Mouse (Mus musculus): Measurements from ENCODE around the gene Ankle1.
"Not testable (repeated sequence)": the region's sequence is repeated elsewhere in the genome, so short reads cannot be mapped to it uniquely, and the experiment has no call there.

The Ankle1 gene

DNA sequence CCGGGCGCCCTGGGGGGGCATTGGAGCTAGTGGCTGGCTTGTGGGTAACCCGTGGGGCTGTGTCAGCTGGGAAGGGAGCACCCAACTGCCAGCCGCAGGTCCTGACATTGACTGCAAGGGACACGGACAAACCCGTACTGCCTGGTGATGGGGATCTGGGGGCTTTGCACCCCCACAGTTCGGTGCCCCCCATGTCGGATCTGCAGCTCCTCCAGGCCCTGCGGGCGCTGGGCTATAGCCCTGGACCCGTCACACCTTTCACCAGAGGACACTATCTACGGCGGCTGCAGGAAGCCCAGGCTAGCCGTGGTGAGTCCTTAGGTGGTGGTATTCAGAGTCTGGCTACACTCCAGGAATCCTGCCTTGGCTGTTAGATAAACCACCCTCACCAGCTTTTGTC lies 1.6 kb downstream of the Ankle1 start:
- DNase-seq (ENCODE audit: extremely low spot score, low spot score): peak; percentile 10

DNA sequence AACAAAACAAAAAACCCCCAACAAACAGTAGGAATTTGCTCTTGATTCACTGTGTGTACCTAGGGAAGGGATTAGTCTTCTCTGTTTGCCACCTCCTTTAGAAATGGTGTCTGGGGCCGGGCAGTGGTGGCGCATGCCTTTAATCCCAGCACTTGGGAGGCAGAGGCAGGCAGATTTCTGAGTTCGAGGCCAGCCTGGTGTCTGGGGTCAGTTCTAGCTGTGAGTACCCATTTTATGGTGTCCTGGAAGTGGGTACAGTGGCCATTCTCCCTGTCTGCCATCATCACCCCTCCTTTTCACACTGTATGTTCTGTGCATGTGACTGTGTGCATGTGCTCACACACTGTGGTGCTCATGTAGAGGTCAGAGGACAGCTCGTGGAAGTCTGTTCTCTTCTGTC lies 2.4 kb downstream of the Ankle1 start:
- peak; percentile 6 for DNase-seq (ENCODE audit: extremely low spot score, low spot score)

DNA sequence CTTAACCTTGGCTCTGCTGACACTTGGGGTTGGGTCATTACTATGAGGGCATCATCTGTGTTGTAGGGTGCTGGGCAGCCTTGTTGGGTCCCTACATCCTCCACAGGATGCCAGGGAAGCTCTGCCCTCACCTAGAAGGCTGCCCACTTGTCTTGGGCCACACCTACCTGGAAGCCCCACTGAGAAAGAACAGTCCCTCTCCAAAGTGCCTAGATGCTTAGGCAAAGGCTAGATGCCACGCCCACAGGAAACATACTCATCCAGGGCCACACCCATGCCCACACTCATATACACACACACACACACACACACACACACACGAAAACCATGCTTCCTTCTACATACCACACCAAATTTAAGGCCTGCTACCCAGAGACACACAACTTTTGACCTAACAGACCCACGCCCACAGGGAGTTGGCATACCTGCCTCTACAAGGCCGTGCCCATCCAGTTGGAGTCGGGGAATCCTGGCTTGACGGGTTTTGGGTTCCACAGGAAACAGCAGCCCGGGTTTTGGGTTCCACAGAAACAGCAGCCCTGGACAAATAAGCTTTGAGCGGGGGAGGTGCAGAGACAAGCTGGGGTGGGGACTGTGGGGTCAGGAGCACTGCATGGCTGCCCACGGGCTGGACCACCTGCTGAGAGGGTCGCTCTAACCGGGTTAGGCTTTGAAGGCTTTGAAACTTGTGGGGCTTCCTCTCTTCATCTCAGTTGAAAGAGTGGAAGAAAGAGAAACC lies 5.9 kb downstream of the Ankle1 start:
- DNase-seq (ENCODE audit: extremely low spot score, low spot score): peak; percentile 17

DNA sequence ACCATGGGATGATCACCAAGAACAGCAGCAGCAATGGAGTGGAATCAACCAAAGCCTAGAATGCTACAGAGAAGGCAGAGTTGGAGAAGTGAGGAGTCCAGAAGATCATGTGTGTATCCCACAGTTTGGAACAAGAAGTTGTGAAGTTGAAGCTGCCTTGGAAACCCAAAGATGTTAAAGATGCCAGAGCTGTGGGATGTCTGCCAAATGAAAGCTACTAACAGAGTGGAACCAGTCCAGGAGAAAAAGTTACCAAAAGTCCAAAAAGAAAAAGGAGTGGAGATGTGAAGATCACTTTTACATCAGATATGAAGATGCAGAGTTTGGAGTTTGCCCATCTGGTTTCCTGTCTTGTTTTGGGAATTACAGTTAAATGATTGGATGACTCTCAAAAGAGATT lies 16.3 kb downstream of the Ankle1 start:
- DNase-seq (ENCODE audit: extremely low spot score, low spot score): no peak

DNA sequence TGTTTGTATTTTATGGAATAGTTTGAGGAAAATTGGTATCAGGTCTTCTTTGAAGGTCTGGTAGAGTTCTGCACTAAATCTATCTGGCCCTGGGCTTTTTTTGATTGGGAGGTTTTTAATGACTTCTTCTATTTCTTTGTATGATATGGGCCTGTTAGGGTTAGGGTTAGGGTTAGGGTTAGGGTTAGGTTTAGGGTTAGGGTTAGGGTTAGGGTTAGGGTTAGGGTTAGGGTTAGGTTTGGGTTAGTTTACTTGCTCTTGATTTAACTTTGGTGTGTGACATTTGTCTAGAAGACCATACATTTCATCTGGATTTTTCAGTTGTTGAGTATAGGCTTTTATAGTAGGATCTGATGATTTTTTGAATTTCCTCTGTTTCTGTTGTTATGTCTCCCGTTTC lies 27.1 kb downstream of the Ankle1 start:
- not testable (repeated sequence) for DNase-seq (ENCODE audit: extremely low spot score, low spot score)

DNA sequence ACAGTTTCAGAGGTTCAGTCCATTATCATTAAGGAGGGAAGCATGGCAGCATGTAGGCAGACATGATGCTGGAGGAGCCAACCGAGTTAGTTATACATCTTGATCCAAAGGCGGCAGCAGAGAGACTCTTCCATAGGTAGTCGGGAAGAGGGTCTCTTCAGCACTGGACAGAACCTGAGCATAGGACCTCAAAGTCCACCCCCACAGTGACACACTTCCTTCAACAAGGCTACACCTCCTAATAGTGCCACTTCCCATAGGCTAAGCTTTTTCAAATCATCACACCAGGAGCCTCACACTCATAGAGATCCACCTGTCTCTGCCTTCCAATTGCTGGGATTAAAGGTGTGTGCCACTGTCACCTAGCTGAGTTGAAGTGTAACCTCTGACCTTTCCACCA lies 31.2 kb downstream of the Ankle1 start:
- DNase-seq (ENCODE audit: extremely low spot score, low spot score): no peak

DNA sequence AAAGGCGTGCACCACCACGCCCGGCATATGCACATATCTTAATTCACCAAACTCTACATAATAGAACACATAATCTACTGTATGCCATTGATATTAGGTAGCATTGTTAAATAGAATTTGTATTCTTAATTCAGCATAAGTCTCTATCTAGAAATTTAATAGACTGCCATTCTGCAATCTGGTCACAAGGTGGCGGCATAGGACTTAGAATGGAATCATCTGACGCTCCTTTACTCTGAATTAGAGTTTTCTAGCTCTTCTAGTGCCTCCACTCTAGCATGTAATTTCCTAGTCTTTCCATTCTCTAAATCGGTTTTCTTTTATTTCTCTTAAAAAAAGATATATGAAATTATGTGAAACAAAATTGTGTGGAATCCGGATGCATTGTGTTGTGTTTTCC lies 35.6 kb downstream of the Ankle1 start:
- peak; percentile 41 for DNase-seq (ENCODE audit: extremely low spot score, low spot score)

DNA sequence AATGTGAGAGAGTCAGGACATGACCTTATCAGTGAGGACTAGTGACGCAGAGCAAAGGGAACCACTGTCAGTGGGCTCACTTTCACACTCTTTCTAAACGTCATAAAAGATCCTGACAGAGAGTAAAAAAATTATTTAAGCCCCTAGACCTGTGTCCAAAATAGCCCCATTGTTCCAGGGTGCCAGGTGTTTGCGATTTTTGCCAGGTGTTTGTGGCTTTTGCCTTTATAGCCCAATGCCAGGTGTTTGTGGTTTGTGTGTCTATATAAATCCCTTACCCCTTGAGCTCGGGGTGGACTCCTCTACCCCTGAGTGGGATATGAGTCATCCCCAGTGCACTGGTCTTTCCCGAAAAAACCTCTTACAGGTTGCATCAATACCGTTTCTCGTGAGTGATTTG lies 39.3 kb downstream of the Ankle1 start:
- DNase-seq (ENCODE audit: extremely low spot score, low spot score): no peak

DNA sequence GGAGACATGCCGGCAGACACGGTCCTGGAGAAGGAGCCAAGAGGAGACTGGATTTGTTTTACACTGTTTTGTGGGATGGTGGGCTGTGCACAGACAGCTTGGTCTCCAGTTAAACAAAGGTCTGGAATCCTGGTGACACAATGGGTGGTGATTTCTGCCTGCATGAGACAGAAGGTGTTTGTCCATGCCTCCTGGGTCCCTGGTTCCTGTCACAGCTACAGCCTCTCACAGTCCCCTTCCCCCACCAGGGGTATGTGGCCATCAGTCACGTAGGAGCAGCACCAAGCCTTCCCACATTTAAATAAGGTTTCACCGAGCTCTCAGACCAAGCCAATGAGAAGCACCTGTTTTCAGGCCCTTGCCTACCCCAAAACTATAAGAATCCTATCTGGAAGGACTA lies 45.5 kb downstream of the Ankle1 start:
- no peak for DNase-seq (ENCODE audit: extremely low spot score, low spot score)

DNA sequence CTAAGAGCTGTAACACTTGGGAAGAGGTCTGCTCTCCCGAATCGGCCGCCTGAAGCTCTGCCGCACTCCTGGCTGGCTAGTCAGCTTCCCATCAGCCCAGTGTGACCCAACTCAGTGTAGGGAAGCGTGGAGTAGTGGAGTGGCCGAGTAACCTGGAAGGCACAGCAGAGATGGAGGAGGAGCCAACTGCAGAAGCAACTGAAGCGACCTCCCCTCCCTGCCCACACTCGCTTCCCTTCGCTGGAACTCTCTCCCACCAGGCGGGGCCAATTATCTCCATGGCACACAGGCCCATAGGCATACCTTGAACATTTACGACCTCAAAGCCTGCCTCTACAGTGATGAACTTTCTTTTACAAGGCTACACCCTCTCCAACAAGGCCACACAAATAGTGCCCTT lies 46.0 kb downstream of the Ankle1 start:
- no peak for DNase-seq (ENCODE audit: extremely low spot score, low spot score)

DNA sequence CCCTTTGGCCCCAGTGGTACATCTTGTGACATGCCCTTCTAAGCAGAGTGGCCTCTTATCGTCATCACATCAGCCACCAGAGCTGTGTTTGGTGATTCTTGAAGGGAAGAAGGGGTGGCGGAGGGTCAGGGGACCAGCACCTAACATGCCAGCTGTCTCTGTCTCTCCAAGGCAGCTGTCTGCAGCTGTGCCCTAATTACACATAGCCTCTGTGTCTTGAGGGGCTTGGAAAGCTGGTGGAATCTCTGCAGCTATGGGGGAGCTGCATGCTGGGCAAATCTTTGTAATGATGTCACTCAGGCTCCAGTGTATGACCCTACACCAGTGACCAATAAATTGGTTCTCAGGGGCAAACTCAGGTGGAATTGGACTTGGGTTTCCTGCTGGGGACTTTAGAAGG lies 46.9 kb downstream of the Ankle1 start:
- DNase-seq (ENCODE audit: extremely low spot score, low spot score): no peak

DNA sequence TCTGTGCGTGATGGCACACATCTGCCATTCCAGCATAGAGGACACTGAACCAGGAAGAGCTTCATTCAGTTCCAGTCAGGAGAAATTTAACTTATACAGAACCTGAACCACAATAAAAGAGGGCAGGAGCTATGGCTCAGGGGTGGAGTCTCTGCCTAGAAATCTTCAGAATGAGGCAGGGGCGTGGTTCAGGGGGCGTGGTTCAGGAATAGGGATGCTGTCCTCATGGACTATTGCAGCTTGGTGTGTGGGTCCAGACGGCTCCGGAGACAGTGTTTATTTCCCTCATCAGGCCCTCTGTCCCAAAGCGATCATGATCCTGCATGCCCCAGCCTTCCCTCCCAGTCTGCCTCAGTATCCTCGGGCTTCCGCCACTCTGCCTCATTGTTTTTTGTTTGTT lies 48.9 kb downstream of the Ankle1 start:
- DNase-seq (ENCODE audit: extremely low spot score, low spot score): peak; percentile 8

DNA sequence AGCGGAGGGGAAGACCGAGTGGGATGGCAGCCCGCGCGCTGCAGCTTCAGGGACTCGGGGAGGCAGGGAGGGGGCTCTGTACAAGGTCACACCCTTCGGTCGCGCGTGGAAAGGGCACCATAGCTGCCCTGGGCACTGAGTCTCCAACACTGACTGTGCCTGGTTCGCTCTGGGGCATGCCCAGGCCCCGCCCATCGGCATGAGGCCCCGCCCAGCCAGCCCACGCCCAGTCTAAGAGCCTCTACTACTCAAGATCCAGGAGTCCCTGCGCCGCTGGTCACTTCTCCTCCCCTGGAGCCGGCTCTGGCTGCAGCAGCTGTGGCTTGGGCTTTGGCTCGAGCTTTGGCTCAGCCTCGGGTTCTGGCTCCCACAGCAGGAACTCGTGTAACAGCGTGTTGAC lies 51.1 kb downstream of the Ankle1 start:
- no peak for DNase-seq (ENCODE audit: extremely low spot score, low spot score)

DNA sequence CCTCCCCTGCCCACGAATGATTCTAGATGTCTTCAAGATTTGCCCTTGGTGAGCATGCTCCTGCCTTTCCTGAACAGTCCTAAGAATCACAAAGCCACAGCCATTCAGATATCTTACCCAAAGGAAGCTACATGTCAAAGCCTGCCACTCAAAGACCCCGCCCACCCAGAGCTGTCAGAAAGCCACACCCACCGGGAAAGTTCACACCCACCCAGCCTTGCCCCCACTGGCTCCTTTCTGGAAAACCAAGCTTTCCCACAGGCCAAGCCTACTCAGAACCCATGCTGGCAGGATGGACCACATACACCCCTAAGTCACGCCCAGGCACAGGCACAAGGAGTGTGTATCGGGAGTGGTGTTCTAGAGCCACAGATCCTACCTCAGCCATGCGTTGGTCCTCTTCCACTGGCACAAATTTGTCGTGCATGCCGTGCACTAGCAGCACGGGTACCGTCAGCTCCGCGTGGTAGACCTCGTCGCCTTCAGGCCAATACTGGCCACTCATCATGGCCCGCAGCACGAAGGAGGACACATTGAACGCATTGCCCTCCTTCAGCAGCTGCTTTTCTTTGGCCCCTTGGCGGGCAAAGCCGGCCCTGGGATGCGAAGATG lies 52.0 kb downstream of the Ankle1 start:
- no peak for DNase-seq (ENCODE audit: extremely low spot score, low spot score)

All from neural tube, embryonic 10.5 days (tissue).